Mouse (Mus musculus): ENCODE results near the gene Klf11.

DNA sequence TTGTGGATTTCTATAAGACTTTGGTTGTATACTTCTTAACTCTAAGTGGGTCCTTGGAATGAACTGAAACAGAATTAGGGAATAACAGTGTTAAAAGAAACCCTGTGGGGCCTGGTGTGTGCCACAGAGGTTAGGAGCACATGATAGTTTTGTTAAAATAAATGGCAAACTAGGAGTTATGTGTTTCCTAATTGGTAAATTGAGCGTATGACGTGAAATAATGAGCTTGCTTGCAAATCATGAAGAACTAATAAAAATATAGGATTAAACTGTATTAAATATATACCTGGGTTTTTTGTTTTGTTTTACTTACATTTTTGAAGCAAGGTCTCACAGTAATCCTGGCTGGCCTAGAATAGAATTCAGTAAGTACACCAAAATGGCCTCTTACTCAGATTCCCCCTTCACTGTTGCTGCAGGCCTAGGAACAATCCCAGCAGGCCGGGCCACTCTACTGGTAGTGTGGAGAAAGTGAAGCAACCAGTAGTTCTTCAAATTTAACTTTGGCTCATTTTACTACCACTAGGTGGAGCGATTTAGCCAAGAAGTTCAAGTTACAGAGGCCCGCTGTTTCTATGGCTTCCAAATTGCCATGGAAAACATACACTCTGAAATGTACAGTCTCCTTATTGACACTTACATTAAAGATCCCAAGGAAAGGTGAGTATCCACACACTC is 58.9 kb downstream of the Klf11 start:
- TF ChIP-seq POLR2A (IDR thresholded peaks at IDR 0.05; ENCODE audit: borderline replicate concordance, control insufficient read depth, low read depth, low read length) (no peak), CTCF (IDR thresholded peaks at IDR 0.05; ENCODE audit: control insufficient read depth, insufficient read depth, low read length) (no peak)
